Mouse (Mus musculus): ENCODE data around the gene Hspb6. TPM values are rescaled to one million over a fixed set of nuclear protein-coding genes. Genes with fewer than 3 reads are reported as not detected.

Gene Hspb6
- polyA plus RNA-seq, 1 experiment: 3.7 TPM

- peaks cover 68% of the 10 kb centered on the region for H3K4me1 ChIP-seq (ENCODE audit: control insufficient read depth)
- peak overlapping the region; percentile 87 for H3K4me3 ChIP-seq (replicated peaks)
- H3K9me3 ChIP-seq (ENCODE audit: control insufficient read depth, low read length): no peaks in the 10 kb centered on the region
- H3K36me3 ChIP-seq (ENCODE audit: control insufficient read depth): peaks cover 51% of the 10 kb centered on the region
- H3K27me3 ChIP-seq (ENCODE audit: control insufficient read depth): no peaks in the 10 kb centered on the region
- TF ChIP-seq TAL1 (IDR thresholded peaks at IDR 0.05; ENCODE audit: low read length) (no peak), GATA1 (IDR thresholded peaks at IDR 0.05; ENCODE audit: low read length) (no peak)
Observed at GRCm38 (mm10) chr7:30560296-30560695, 8.3 kb downstream of the Hspb6 start.

GRCm38 (mm10) chr7:30562526-30563116, 10.6 kb downstream of the Hspb6 start:
- peaks cover 51% of the 10 kb centered on the region for H3K36me3 ChIP-seq (ENCODE audit: control insufficient read depth)
- no peaks in the 10 kb centered on the region for H3K27me3 ChIP-seq (ENCODE audit: control insufficient read depth)
- no peaks in the 10 kb centered on the region for H3K9me3 ChIP-seq (ENCODE audit: control insufficient read depth, low read length)
- peak overlapping the region; percentile 94 for H3K4me3 ChIP-seq (replicated peaks)
- no peak for TF ChIP-seq TAL1 (IDR thresholded peaks at IDR 0.05; ENCODE audit: low read length)
- no peak for TF ChIP-seq GATA1 (IDR thresholded peaks at IDR 0.05; ENCODE audit: low read length)
- H3K4me1 ChIP-seq (ENCODE audit: control insufficient read depth): peaks cover 63% of the 10 kb centered on the region

GRCm38 (mm10) chr7:30563117-30563905, 11.3 kb downstream of the Hspb6 start, which contains the start of the genes U2af1l4, Gm49396 and Psenen:
TSS of gene U2af1l4 (plus strand) at chr7:30563301.
TSS of gene Gm49396 (plus strand) at chr7:30563344.
TSS of gene Psenen (minus strand) at chr7:30563627.
- TF ChIP-seq TAL1 (IDR thresholded peaks at IDR 0.05; ENCODE audit: low read length) (no peak), GATA1 (IDR thresholded peaks at IDR 0.05; ENCODE audit: low read length) (no peak)
- no peaks in the 10 kb centered on the region for H3K27me3 ChIP-seq (ENCODE audit: control insufficient read depth)
- no peaks in the 10 kb centered on the region for H3K9me3 ChIP-seq (ENCODE audit: control insufficient read depth, low read length)
- peaks cover 56% of the 10 kb centered on the region for H3K4me1 ChIP-seq (ENCODE audit: control insufficient read depth)
- H3K4me3 ChIP-seq (replicated peaks): peak within 1 kb of the TSS; percentile 94
- H3K36me3 ChIP-seq (ENCODE audit: control insufficient read depth): peaks cover 51% of the 10 kb centered on the region

- Histone ChIP-seq H3K9me3 (ENCODE audit: control insufficient read depth, low read length) (no peaks in the 10 kb centered on the region), H3K27me3 (ENCODE audit: control insufficient read depth) (no peaks in the 10 kb centered on the region), H3K36me3 (ENCODE audit: control insufficient read depth) (peaks cover 57% of the 10 kb centered on the region), H3K4me1 (ENCODE audit: control insufficient read depth) (peaks cover 50% of the 10 kb centered on the region), H3K4me3 (replicated peaks) (peak overlapping the region; percentile 94)
- TF ChIP-seq GATA1 (IDR thresholded peaks at IDR 0.05; ENCODE audit: low read length) (no peak), TAL1 (IDR thresholded peaks at IDR 0.05; ENCODE audit: low read length) (no peak)
Observed at GRCm38 (mm10) chr7:30563906-30564280, 11.9 kb downstream of the Hspb6 start.

- Histone ChIP-seq H3K4me1 (ENCODE audit: control insufficient read depth) (peaks cover 40% of the 10 kb centered on the region), H3K36me3 (ENCODE audit: control insufficient read depth) (peaks cover 69% of the 10 kb centered on the region), H3K9me3 (ENCODE audit: control insufficient read depth, low read length) (no peaks in the 10 kb centered on the region), H3K4me3 (replicated peaks) (peak within 1 kb of the TSS; percentile 94), H3K27me3 (ENCODE audit: control insufficient read depth) (no peaks in the 10 kb centered on the region)
- no peak for TF ChIP-seq GATA1 (IDR thresholded peaks at IDR 0.05; ENCODE audit: low read length)
- TF ChIP-seq TAL1 (IDR thresholded peaks at IDR 0.05; ENCODE audit: low read length): no peak
Observed at GRCm38 (mm10) chr7:30564970-30565571, 13.1 kb downstream of the Hspb6 start, which contains the start of gene Igflr1. TSS of gene Igflr1 (plus strand) at chr7:30565427.

- TF ChIP-seq GATA1 (IDR thresholded peaks at IDR 0.05; ENCODE audit: low read length): no peak
- TF ChIP-seq TAL1 (IDR thresholded peaks at IDR 0.05; ENCODE audit: low read length): no peak
- Histone ChIP-seq H3K36me3 (ENCODE audit: control insufficient read depth) (peaks cover 73% of the 10 kb centered on the region), H3K4me3 (replicated peaks) (no peak overlapping the region), H3K9me3 (ENCODE audit: control insufficient read depth, low read length) (no peaks in the 10 kb centered on the region), H3K27me3 (ENCODE audit: control insufficient read depth) (no peaks in the 10 kb centered on the region), H3K4me1 (ENCODE audit: control insufficient read depth) (peaks cover 33% of the 10 kb centered on the region)
Observed at GRCm38 (mm10) chr7:30566033-30566432, 14.1 kb downstream of the Hspb6 start.

- Histone ChIP-seq H3K27me3 (ENCODE audit: control insufficient read depth) (no peaks in the 10 kb centered on the region), H3K36me3 (ENCODE audit: control insufficient read depth) (peaks cover 83% of the 10 kb centered on the region)
- TF ChIP-seq GATA1 (IDR thresholded peaks at IDR 0.05; ENCODE audit: low read length) (no peak), TAL1 (IDR thresholded peaks at IDR 0.05; ENCODE audit: low read length) (no peak)
Observed at GRCm38 (mm10) chr7:30567555-30567954, 15.6 kb downstream of the Hspb6 start.

GRCm38 (mm10) chr7:30572389-30572788, 20.4 kb downstream of the Hspb6 start:
- TF ChIP-seq TAL1 (IDR thresholded peaks at IDR 0.05; ENCODE audit: low read length): no peak
- TF ChIP-seq GATA1 (IDR thresholded peaks at IDR 0.05; ENCODE audit: low read length): no peak
- no peaks in the 10 kb centered on the region for H3K9me3 ChIP-seq (ENCODE audit: control insufficient read depth, low read length)
- no peak overlapping the region for H3K4me3 ChIP-seq (replicated peaks)
- peaks cover 19% of the 10 kb centered on the region for H3K4me1 ChIP-seq (ENCODE audit: control insufficient read depth)
- H3K27me3 ChIP-seq (ENCODE audit: control insufficient read depth): no peaks in the 10 kb centered on the region
- peaks cover 99% of the 10 kb centered on the region for H3K36me3 ChIP-seq (ENCODE audit: control insufficient read depth)

More at GRCm38 (mm10) chr7:30567555-30567954, 15.6 kb downstream of the Hspb6 start:
- Histone ChIP-seq H3K4me3 (replicated peaks) (no peak overlapping the region), H3K9me3 (ENCODE audit: control insufficient read depth, low read length) (no peaks in the 10 kb centered on the region), H3K4me1 (ENCODE audit: control insufficient read depth) (peaks cover 29% of the 10 kb centered on the region)

GRCm38 (mm10) chr7:30572969-30573368, 21.0 kb downstream of the Hspb6 start:
- Histone ChIP-seq H3K9me3 (ENCODE audit: control insufficient read depth, low read length) (no peaks in the 10 kb centered on the region), H3K4me3 (replicated peaks) (no peak overlapping the region), H3K4me1 (ENCODE audit: control insufficient read depth) (peaks cover 19% of the 10 kb centered on the region), H3K27me3 (ENCODE audit: control insufficient read depth) (no peaks in the 10 kb centered on the region), H3K36me3 (ENCODE audit: control insufficient read depth) (peaks cover 100% of the 10 kb centered on the region)
- TF ChIP-seq GATA1 (IDR thresholded peaks at IDR 0.05; ENCODE audit: low read length) (no peak), TAL1 (IDR thresholded peaks at IDR 0.05; ENCODE audit: low read length) (no peak)
